In the genomic region with DNA sequence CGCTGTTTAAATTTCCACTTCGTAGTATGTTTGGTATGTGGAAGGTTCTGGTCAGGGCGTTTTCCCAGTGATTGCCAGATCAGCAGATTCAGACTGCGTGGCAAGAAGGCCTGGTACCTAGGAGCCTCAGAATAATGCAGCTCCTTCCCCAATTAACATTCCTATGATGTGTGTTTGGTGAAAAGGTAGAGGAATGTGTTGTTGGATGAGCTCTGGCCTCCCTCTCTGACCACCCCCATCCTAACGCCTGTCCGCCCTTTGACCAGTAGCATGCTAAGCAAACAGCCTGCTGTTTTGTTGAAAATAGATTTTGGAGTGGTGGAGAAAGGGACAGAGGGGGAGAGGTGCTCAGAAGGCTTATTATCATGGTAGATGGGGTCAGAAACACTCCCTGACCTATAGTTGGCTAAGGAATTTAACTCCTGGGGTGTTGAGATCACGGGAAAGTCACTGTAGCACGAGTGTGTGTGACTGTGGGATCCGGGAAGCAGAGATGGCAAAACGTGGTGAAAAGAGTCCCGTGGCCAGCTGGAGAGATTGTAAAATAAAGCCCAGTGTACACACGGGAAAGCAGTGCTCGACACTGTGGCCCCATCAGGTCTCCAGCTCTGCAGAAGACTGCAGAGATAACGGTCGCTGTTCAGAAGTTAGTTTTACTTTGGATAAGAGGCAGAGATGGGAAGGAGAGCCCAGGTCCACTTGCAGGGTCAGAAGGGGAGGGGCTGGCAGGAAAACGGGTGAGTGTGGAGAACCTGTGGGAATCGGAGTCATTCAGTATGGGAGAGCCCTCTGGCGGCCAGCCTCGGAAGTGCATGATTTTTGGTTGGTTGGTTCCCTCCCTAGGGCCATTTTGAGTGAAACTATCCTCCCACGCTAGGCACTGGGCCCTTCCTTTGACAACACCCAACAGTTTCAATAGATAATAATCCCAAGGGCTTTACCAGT, we compare ENCODE assay signal across 8 mouse cellular contexts. TPM values are rescaled to one million over a fixed set of nuclear protein-coding genes. Genes with fewer than 3 reads are reported as not detected.
A peak's percentile ranks its signal among the peaks of the same experiment; 100 is the strongest.
DNase-seq lines count a peak whose midpoint lies in the region; ATAC-seq and TF ChIP-seq lines count a peak whose summit lies in the region.

No protein-coding gene starts in this region.

- 23% methylated on average over 20 of the region's 20 CpGs for WGBS in forebrain, embryonic 13.5 days
- 21% methylated on average over 20 of the region's 20 CpGs for WGBS in heart, postnatal 0 days
- 28% methylated on average over 20 of the region's 20 CpGs for whole genome bisulfite sequencing in liver, postnatal 0 days (ENCODE audit: insufficient replicate concordance)
- WGBS in neural tube, embryonic 14.5 days: 32% methylated on average over 20 of the region's 20 CpGs

- TF ChIP-seq CTCF in ES-Bruce4 (IDR thresholded peaks at IDR 0.05; ENCODE audit: low read depth, low read length): peak; percentile 86
- TF ChIP-seq CTCF in heart, postnatal 0 days (IDR thresholded peaks at IDR 0.05; ENCODE audit: low read depth): peak; percentile 78
- peak; percentile 92 for TF ChIP-seq CTCF in liver, postnatal 0 days (IDR thresholded peaks at IDR 0.05; ENCODE audit: low read depth)

- H3K27me3 ChIP-seq in ES-Bruce4 (ENCODE audit: control insufficient read depth, insufficient read depth, low read length, poor library complexity, severe bottlenecking): no peaks in the 10 kb centered on the region
- 0 out of 2 replicates have a peak, but pooled peaks cover 8% of the 10 kb centered on the region for H3K27me3 ChIP-seq in forebrain, embryonic 13.5 days
- H3K27me3 ChIP-seq in heart, postnatal 0 days (ENCODE audit: control insufficient read depth, insufficient read depth, low read length): no peaks in the 10 kb centered on the region
- H3K27me3 ChIP-seq in liver, postnatal 0 days (ENCODE audit: insufficient read depth, low read length): no peaks in the 10 kb centered on the region
- no peaks in the 10 kb centered on the region for H3K27me3 ChIP-seq in neural tube, embryonic 14.5 days (ENCODE audit: control insufficient read depth, insufficient read depth, low read length)

- H3K9ac ChIP-seq in ES-Bruce4 (ENCODE audit: low read depth, poor library complexity, severe bottlenecking): no peak overlapping the region
- H3K9ac ChIP-seq in forebrain, embryonic 13.5 days: no peak overlapping the region
- no peak overlapping the region for H3K9ac ChIP-seq in heart, postnatal 0 days (replicated peaks; ENCODE audit: low read depth, low read length)
- H3K9ac ChIP-seq in liver, postnatal 0 days (replicated peaks): no peak overlapping the region
- no peak overlapping the region for H3K9ac ChIP-seq in neural tube, embryonic 14.5 days (replicated peaks; ENCODE audit: low read depth, low read length)

- no peak overlapping the region for H3K27ac ChIP-seq in ES-Bruce4 (ENCODE audit: insufficient read depth, low read length)
- H3K27ac ChIP-seq in forebrain, embryonic 13.5 days: no peak overlapping the region
- no peak overlapping the region for H3K27ac ChIP-seq in heart, postnatal 0 days (ENCODE audit: low read depth)
- peak overlapping the region; percentile 77 for H3K27ac ChIP-seq in liver, postnatal 0 days (ENCODE audit: low read depth)
- H3K27ac ChIP-seq in neural tube, embryonic 14.5 days (ENCODE audit: low read depth, low read length): no peak overlapping the region

- no peaks in the 10 kb centered on the region for H3K9me3 ChIP-seq in ES-Bruce4 (replicated peaks; ENCODE audit: control insufficient read depth, insufficient read depth, low read length, poor library complexity, severe bottlenecking)
- no peaks in the 10 kb centered on the region for H3K9me3 ChIP-seq in forebrain, embryonic 13.5 days (replicated peaks)
- no peaks in the 10 kb centered on the region for H3K9me3 ChIP-seq in heart, postnatal 0 days (replicated peaks; ENCODE audit: control insufficient read depth, low read length)
- no peaks in the 10 kb centered on the region for H3K9me3 ChIP-seq in liver, postnatal 0 days (ENCODE audit: low read length)
- no peaks in the 10 kb centered on the region for H3K9me3 ChIP-seq in neural tube, embryonic 14.5 days (ENCODE audit: control insufficient read depth, low read length)

- no peaks in the 10 kb centered on the region for H3K36me3 ChIP-seq in ES-Bruce4 (ENCODE audit: control insufficient read depth, insufficient read depth, low read length, poor library complexity, severe bottlenecking)
- no peaks in the 10 kb centered on the region for H3K36me3 ChIP-seq in forebrain, embryonic 13.5 days (ENCODE audit: poor library complexity, severe bottlenecking)
- H3K36me3 ChIP-seq in heart, postnatal 0 days (replicated peaks; ENCODE audit: control insufficient read depth, insufficient read depth, low read length): no peaks in the 10 kb centered on the region
- no peaks in the 10 kb centered on the region for H3K36me3 ChIP-seq in liver, postnatal 0 days (replicated peaks; ENCODE audit: insufficient read depth, low read length)
- no peaks in the 10 kb centered on the region for H3K36me3 ChIP-seq in neural tube, embryonic 14.5 days (ENCODE audit: control insufficient read depth, insufficient read depth, low read length)

- TF ChIP-seq EP300 in ES-Bruce4 (IDR thresholded peaks at IDR 0.05; ENCODE audit: insufficient read depth, low read depth, low read length): no peak
- no peak for TF ChIP-seq EP300 in heart, postnatal 0 days (IDR thresholded peaks at IDR 0.05; ENCODE audit: low read depth)
- no peak for TF ChIP-seq EP300 in liver, postnatal 0 days (IDR thresholded peaks at IDR 0.05; ENCODE audit: low read depth)

- ATAC-seq in cerebellum, adult (ENCODE audit: insufficient number of reproducible peaks, low FRiP score, low TSS enrichment): peak; percentile 78
- peak; percentile 78 for ATAC-seq in forebrain, embryonic 13.5 days
- peak; percentile 63 for ATAC-seq in heart, postnatal 0 days (ENCODE audit: insufficient read depth, low read depth)
- ATAC-seq in liver, postnatal 0 days: peak; percentile 87
- ATAC-seq in neural tube, embryonic 14.5 days (ENCODE audit: low read depth): peak; percentile 56

- H3K4me3 ChIP-seq in ES-Bruce4 (ENCODE audit: low read depth, low read length): no peak overlapping the region
- no peak overlapping the region for H3K4me3 ChIP-seq in forebrain, embryonic 13.5 days
- H3K4me3 ChIP-seq in heart, postnatal 0 days (ENCODE audit: low read depth, low read length): peak overlapping the region; percentile 27
- peak overlapping the region; percentile 40 for H3K4me3 ChIP-seq in liver, postnatal 0 days (ENCODE audit: low read depth, low read length)
- H3K4me3 ChIP-seq in neural tube, embryonic 14.5 days (ENCODE audit: low read depth, low read length): no peak overlapping the region

- peak overlapping the region; percentile 37 for H3K4me2 ChIP-seq in forebrain, embryonic 13.5 days
- H3K4me2 ChIP-seq in heart, postnatal 0 days (ENCODE audit: low read depth, low read length): peak overlapping the region; percentile 55
- H3K4me2 ChIP-seq in liver, postnatal 0 days (ENCODE audit: low read depth, low read length): peak overlapping the region; percentile 58
- H3K4me2 ChIP-seq in neural tube, embryonic 14.5 days (ENCODE audit: low read depth, low read length): 0 out of 2 replicates have a peak overlapping the region, but pooled peaks have one; percentile 19

- peaks cover 3% of the 10 kb centered on the region for H3K4me1 ChIP-seq in ES-Bruce4 (ENCODE audit: control insufficient read depth, insufficient read depth, low read length)
- H3K4me1 ChIP-seq in forebrain, embryonic 13.5 days: 0 out of 2 replicates have a peak, but pooled peaks cover 7% of the 10 kb centered on the region
- peaks cover 18% of the 10 kb centered on the region for H3K4me1 ChIP-seq in heart, postnatal 0 days (ENCODE audit: control insufficient read depth, insufficient read depth)
- H3K4me1 ChIP-seq in liver, postnatal 0 days (ENCODE audit: insufficient read depth): peaks cover 11% of the 10 kb centered on the region
- no peaks in the 10 kb centered on the region for H3K4me1 ChIP-seq in neural tube, embryonic 14.5 days (ENCODE audit: control insufficient read depth, insufficient read depth, low read length)

- TF ChIP-seq POLR2A in ES-Bruce4 (IDR thresholded peaks at IDR 0.05; ENCODE audit: insufficient read depth, low read length): no peak

- peak; percentile 81 for DNase-seq in heart, postnatal 0 days (ENCODE audit: low spot score)
- DNase-seq in kidney, postnatal 4 days: peak; percentile 93
- DNase-seq in liver, postnatal 0 days: peak; percentile 87
- peak; percentile 95 for DNase-seq in testis, postnatal 10 days (ENCODE audit: low spot score)

RNA-seq across cellular contexts. Expression of a gene that starts 59.9 kb away (rescaled TPM):
- 0.81 and 1.4 TPM in 2 replicates for polyA plus RNA-seq in ES-Bruce4 (2011; ENCODE audit: insufficient read depth, insufficient read length, low read depth, missing spikeins)
- 0.72 and 0.92 TPM in 2 replicates for polyA plus RNA-seq in forebrain, embryonic 13.5 days (2015; fragmentation: Nextera tagmentation; extraction: Ambion mirVana)
- total RNA-seq in heart, postnatal 0 days (2014; rRNA removed; ENCODE audit: low replicate concordance): 20.9 and 21.9 TPM in 2 replicates
- 4.9 and 5.7 TPM in 2 replicates for polyA plus RNA-seq in heart, postnatal 0 days (2015; fragmentation: Nextera tagmentation; extraction: Ambion mirVana)
- polyA plus RNA-seq in liver, postnatal 0 days (2015; fragmentation: Nextera tagmentation; extraction: Ambion mirVana): 0.22 and 0.40 TPM in 2 replicates
- 0.66 and 0.75 TPM in 2 replicates for polyA plus RNA-seq in neural tube, embryonic 14.5 days (2014; fragmentation: Nextera tagmentation; extraction: Ambion mirVana)

Comparison
In these comparisons a context has a peak if more than half of its experiments do, and no peak if none do; other contexts are left out.
1. H3K4me3 ChIP-seq: peak in heart, postnatal 0 days (single experiment) and liver, postnatal 0 days (single experiment); none in ES-Bruce4 (single experiment), forebrain, embryonic 13.5 days (single experiment) and neural tube, embryonic 14.5 days (single experiment).
2. Peak in every context shown above with its lines, with median percentiles within 50 percentile points of each other: CTCF ChIP-seq, ATAC-seq, H3K4me2 ChIP-seq and DNase-seq.